Comparison of ENCODE assay signal across 9 mouse cellular contexts in the genomic region with DNA sequence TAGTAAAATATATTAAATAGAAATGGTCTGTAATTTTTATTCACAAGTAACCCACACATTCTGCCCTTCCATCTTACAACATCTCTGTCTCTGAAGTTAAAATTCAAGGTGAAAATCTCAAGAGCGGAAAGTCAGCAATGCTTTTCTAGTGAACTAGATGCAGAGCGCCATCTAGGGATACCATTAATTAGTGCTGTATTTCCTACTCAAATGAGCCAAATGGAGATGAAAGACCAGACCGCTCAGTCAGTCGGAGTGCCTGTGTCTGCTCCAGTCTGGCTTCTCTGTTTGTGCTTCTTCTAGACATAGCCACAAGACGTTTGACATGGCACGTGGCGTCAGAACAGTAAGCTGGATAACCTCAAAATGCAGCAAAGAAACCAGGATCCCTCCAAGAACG. TPM values are rescaled to one million over a fixed set of nuclear protein-coding genes. Genes with fewer than 3 reads are reported as not detected.
A peak's percentile ranks its signal among the peaks of the same experiment; 100 is the strongest.
DNase-seq lines count a peak whose midpoint lies in the region; ATAC-seq and TF ChIP-seq lines count a peak whose summit lies in the region.
"Had no signal": no experiment of that assay in that cellular context is flagged by ENCODE, and none has a peak within 500 bp of the region (broad histone marks: within the 10 kb centered on the region; RNA-seq: fewer than 3 reads in every experiment).

No protein-coding gene starts in this region.

- H3K9ac ChIP-seq in midbrain, embryonic 14.5 days (replicated peaks; ENCODE audit: low read length): no peak overlapping the region
- no peak overlapping the region for H3K9ac ChIP-seq in midbrain, embryonic 13.5 days (replicated peaks)
- H3K9ac ChIP-seq in lung, postnatal 0 days (replicated peaks; ENCODE audit: low read depth): no peak overlapping the region

- H3K4me2 ChIP-seq in midbrain, embryonic 14.5 days (ENCODE audit: low read length): no peak overlapping the region
- H3K4me2 ChIP-seq in midbrain, embryonic 13.5 days (replicated peaks): no peak overlapping the region
- H3K4me2 ChIP-seq in lung, postnatal 0 days (replicated peaks; ENCODE audit: low read depth, low read length): no peak overlapping the region

- H3K36me3 ChIP-seq in midbrain, embryonic 14.5 days (ENCODE audit: control insufficient read depth, insufficient read depth, low read length): no peaks in the 10 kb centered on the region
- no peaks in the 10 kb centered on the region for H3K36me3 ChIP-seq in midbrain, embryonic 13.5 days
- H3K36me3 ChIP-seq in lung, postnatal 0 days (ENCODE audit: insufficient read depth, low read length): no peaks in the 10 kb centered on the region

- peak; percentile 14 to 29 for DNase-seq in cerebellum, adult 18-20 months
- no peak for DNase-seq in cerebellum, adult 11 months
- peak; percentile 84 for DNase-seq in midbrain, embryonic 14.5 days
- peak; percentile 90 for DNase-seq in induced T-regulatory cell, adult 2 months (ENCODE audit: low read depth)
- peak; percentile 82 for DNase-seq in lung, postnatal 0 days (ENCODE audit: low spot score)
- DNase-seq in skeletal muscle tissue, adult 2 months (ENCODE audit: low read depth, low spot score): peak; percentile 14

- H3K4me3 ChIP-seq in midbrain, embryonic 14.5 days (replicated peaks; ENCODE audit: low read depth, low read length): no peak overlapping the region
- H3K4me3 ChIP-seq in midbrain, embryonic 13.5 days (replicated peaks): no peak overlapping the region
- no peak overlapping the region for H3K4me3 ChIP-seq in lung, postnatal 0 days (ENCODE audit: low read depth, low read length)

- H3K27ac ChIP-seq in midbrain, embryonic 14.5 days (replicated peaks; ENCODE audit: low read depth, low read length): no peak overlapping the region
- no peak overlapping the region for H3K27ac ChIP-seq in midbrain, embryonic 13.5 days
- no peak overlapping the region for H3K27ac ChIP-seq in lung, postnatal 0 days (ENCODE audit: low read length)

- no peaks in the 10 kb centered on the region for H3K4me1 ChIP-seq in midbrain, embryonic 14.5 days (ENCODE audit: control insufficient read depth, insufficient read depth, low read length)
- no peaks in the 10 kb centered on the region for H3K4me1 ChIP-seq in midbrain, embryonic 13.5 days (replicated peaks)
- H3K4me1 ChIP-seq in lung, postnatal 0 days (ENCODE audit: insufficient read depth, low read depth, low read length): no peaks in the 10 kb centered on the region; the same call in 1 of the 2 replicates

- H3K27me3 ChIP-seq in midbrain, embryonic 14.5 days (ENCODE audit: control insufficient read depth, insufficient read depth, low read length): no peaks in the 10 kb centered on the region
- H3K27me3 ChIP-seq in midbrain, embryonic 13.5 days: no peaks in the 10 kb centered on the region
- no peaks in the 10 kb centered on the region for H3K27me3 ChIP-seq in lung, postnatal 0 days (replicated peaks; ENCODE audit: insufficient read depth, low read length)

- no peak for TF ChIP-seq EP300 in lung, postnatal 0 days (IDR thresholded peaks at IDR 0.05)

- TF ChIP-seq CTCF in lung, postnatal 0 days (IDR thresholded peaks at IDR 0.05): peak; percentile 78

- H3K9me3 ChIP-seq in midbrain, embryonic 14.5 days (ENCODE audit: control insufficient read depth, low read length): no peaks in the 10 kb centered on the region
- no peaks in the 10 kb centered on the region for H3K9me3 ChIP-seq in midbrain, embryonic 13.5 days
- no peaks in the 10 kb centered on the region for H3K9me3 ChIP-seq in lung, postnatal 0 days (ENCODE audit: low read length)

- 35% methylated on average over 8 of the region's 8 CpGs for WGBS in midbrain, embryonic 14.5 days
- WGBS in midbrain, embryonic 13.5 days: 41% methylated on average over 8 of the region's 8 CpGs
- WGBS in lung, postnatal 0 days: 23% methylated on average over 8 of the region's 8 CpGs

- ATAC-seq in midbrain, embryonic 14.5 days (ENCODE audit: low FRiP score, low TSS enrichment): no peak
- no peak for ATAC-seq in midbrain, embryonic 13.5 days
- peak; percentile 86 for ATAC-seq in common myeloid progenitor, adult 5-6 weeks (replicated peaks; ENCODE audit: low read depth, poor library complexity, severe bottlenecking)
- ATAC-seq in lung, postnatal 0 days: no peak

RNA-seq across cellular contexts. Expression of a gene that starts 44.6 kb away (rescaled TPM):
- 0.05 TPM in 1 of 2 replicates, not detected in the other for polyA plus RNA-seq in midbrain, embryonic 14.5 days (2014; fragmentation: Nextera tagmentation; extraction: Ambion mirVana)
- polyA plus RNA-seq in midbrain, embryonic 13.5 days (2015; fragmentation: Nextera tagmentation; extraction: Ambion mirVana): not detected in 2 replicates
- 9.6 and 9.7 TPM in 2 replicates for total RNA-seq in common myeloid progenitor, adult 5-6 weeks (2017)
- polyA plus RNA-seq in lung, postnatal 0 days (2015; fragmentation: Nextera tagmentation; extraction: Ambion mirVana): 2.3 and 3.2 TPM in 2 replicates
- polyA plus RNA-seq: C2C12 had no signal
